17 mouse cellular contexts compared by ENCODE assay signal in the genomic region with DNA sequence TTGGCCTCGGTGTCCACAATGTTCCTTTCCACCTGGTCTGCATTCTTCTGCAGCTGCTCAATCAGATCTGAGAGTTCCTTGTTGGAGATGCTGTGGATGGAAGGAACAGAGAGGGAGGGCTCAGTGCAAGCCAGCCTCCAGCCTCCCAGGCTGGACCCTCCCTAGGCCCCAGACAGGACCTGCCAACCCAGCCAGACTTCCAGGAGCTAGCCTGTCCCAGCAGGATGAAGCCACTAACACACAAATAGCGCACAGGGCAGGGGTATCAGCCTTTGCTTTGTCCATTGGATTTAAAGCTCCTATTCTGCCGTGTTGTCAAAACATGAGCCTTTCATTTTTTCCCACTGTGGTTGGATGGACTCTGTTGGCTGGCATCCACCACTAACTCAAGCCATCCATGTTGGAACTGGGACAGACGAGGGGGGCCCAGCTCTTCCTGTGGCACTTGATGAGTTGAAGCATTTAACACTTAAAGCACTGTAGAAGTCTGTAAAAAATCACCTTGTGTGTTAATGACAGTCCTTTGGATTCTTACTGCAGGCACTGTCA. TPM values are rescaled to one million over a fixed set of nuclear protein-coding genes. Genes with fewer than 3 reads are reported as not detected.
A peak's percentile ranks its signal among the peaks of the same experiment; 100 is the strongest.
DNase-seq lines count a peak whose midpoint lies in the region; ATAC-seq and TF ChIP-seq lines count a peak whose summit lies in the region.
"Had no signal": no experiment of that assay in that cellular context is flagged by ENCODE, and none has a peak within 500 bp of the region (broad histone marks: within the 10 kb centered on the region; RNA-seq: fewer than 3 reads in every experiment).

No protein-coding gene starts in this region.

- H3K4me3 ChIP-seq in forebrain, postnatal 0 days (ENCODE audit: low read depth, low read length) = no peak overlapping the region
- H3K4me3 ChIP-seq in forebrain, embryonic 13.5 days = no peak overlapping the region
- no peak overlapping the region for H3K4me3 ChIP-seq in heart, postnatal 0 days (ENCODE audit: low read depth, low read length)
- H3K4me3 ChIP-seq in heart, embryonic 10.5 days = no peak overlapping the region
- H3K4me3 ChIP-seq: hindbrain, embryonic 12.5 days; midbrain, embryonic 10.5 days had no signal

- no peak overlapping the region for H3K27ac ChIP-seq in forebrain, postnatal 0 days (ENCODE audit: low read depth, low read length)
- no peak overlapping the region for H3K27ac ChIP-seq in forebrain, embryonic 13.5 days
- no peak overlapping the region for H3K27ac ChIP-seq in heart, postnatal 0 days (ENCODE audit: low read depth)
- H3K27ac ChIP-seq in heart, embryonic 10.5 days = no peak overlapping the region
- H3K27ac ChIP-seq: hindbrain, embryonic 12.5 days; midbrain, embryonic 10.5 days had no signal

- 30% methylated on average over 4 of the region's 4 CpGs for WGBS in forebrain, postnatal 0 days
- WGBS in forebrain, embryonic 13.5 days = 49% methylated on average over 4 of the region's 4 CpGs
- WGBS in heart, postnatal 0 days = 43% methylated on average over 4 of the region's 4 CpGs
- WGBS in heart, embryonic 10.5 days = 67% methylated on average over 4 of the region's 4 CpGs

- H3K36me3 ChIP-seq in forebrain, postnatal 0 days (ENCODE audit: insufficient read depth) = no peaks in the 10 kb centered on the region
- H3K36me3 ChIP-seq in forebrain, embryonic 13.5 days (ENCODE audit: poor library complexity, severe bottlenecking) = no peaks in the 10 kb centered on the region
- H3K36me3 ChIP-seq in heart, postnatal 0 days (replicated peaks; ENCODE audit: control insufficient read depth, insufficient read depth, low read length) = no peaks in the 10 kb centered on the region
- H3K36me3 ChIP-seq in heart, embryonic 10.5 days = no peaks in the 10 kb centered on the region
- H3K36me3 ChIP-seq: hindbrain, embryonic 12.5 days; midbrain, embryonic 10.5 days had no signal

- DNase-seq in forebrain, postnatal 0 days = peak; percentile 31
- no peak for DNase-seq in heart, postnatal 0 days (ENCODE audit: low spot score)
- DNase-seq in heart, embryonic 10.5 days (ENCODE audit: low spot score) = no peak
- DNase-seq in Muller cell, postnatal 12 days (ENCODE audit: inconsistent ontology term) = peak; percentile 34
- DNase-seq in brain, embryonic 14.5 days (ENCODE audit: low read depth) = peak; percentile 57
- DNase-seq in gastrocnemius, adult 8-10 months (ENCODE audit: low spot score in 2 of 2) = no peak
- DNase-seq: adrenal gland, postnatal 25 days; cerebellum, postnatal 25 days; kidney, adult 11 months; layer of hippocampus, adult 9-11 months; thymus, adult 18-20 months had no signal

- TF ChIP-seq CTCF in forebrain, postnatal 0 days (IDR thresholded peaks at IDR 0.05; ENCODE audit: low read depth) = no peak
- no peak for TF ChIP-seq CTCF in heart, postnatal 0 days (IDR thresholded peaks at IDR 0.05; ENCODE audit: low read depth)
- TF ChIP-seq CTCF in brain, embryonic 14.5 days (IDR thresholded peaks at IDR 0.05; ENCODE audit: borderline replicate concordance, extremely low read depth, insufficient read depth, insufficient read length) = no peak

- TF ChIP-seq POLR2A in brain, embryonic 14.5 days (IDR thresholded peaks at IDR 0.05; ENCODE audit: borderline replicate concordance, extremely low read depth, insufficient read depth, insufficient read length, poor library complexity, severe bottlenecking) = no peak

- no peaks in the 10 kb centered on the region for H3K9me3 ChIP-seq in forebrain, postnatal 0 days (ENCODE audit: low read length)
- no peaks in the 10 kb centered on the region for H3K9me3 ChIP-seq in forebrain, embryonic 13.5 days (replicated peaks)
- H3K9me3 ChIP-seq in heart, postnatal 0 days (replicated peaks; ENCODE audit: control insufficient read depth, low read length) = no peaks in the 10 kb centered on the region
- no peaks in the 10 kb centered on the region for H3K9me3 ChIP-seq in heart, embryonic 10.5 days
- H3K9me3 ChIP-seq: hindbrain, embryonic 12.5 days; midbrain, embryonic 10.5 days had no signal

- ATAC-seq in forebrain, postnatal 0 days = peak; percentile 23; the same call in 1 of the 2 replicates
- ATAC-seq in forebrain, embryonic 13.5 days = no peak
- peak; percentile 24; the same call in 1 of the 2 replicates for ATAC-seq in heart, postnatal 0 days (ENCODE audit: insufficient read depth, low read depth)
- no peak for ATAC-seq in CD4-positive, CD25-positive, alpha-beta regulatory T cell, adult 4 months

- no peak for TF ChIP-seq EP300 in heart, postnatal 0 days (IDR thresholded peaks at IDR 0.05; ENCODE audit: low read depth)

- H3K9ac ChIP-seq in forebrain, postnatal 0 days = no peak overlapping the region
- no peak overlapping the region for H3K9ac ChIP-seq in forebrain, embryonic 13.5 days
- H3K9ac ChIP-seq in heart, postnatal 0 days (replicated peaks; ENCODE audit: low read depth, low read length) = no peak overlapping the region
- H3K9ac ChIP-seq: hindbrain, embryonic 12.5 days had no signal

- H3K27me3 ChIP-seq in forebrain, postnatal 0 days (ENCODE audit: insufficient read depth, low read length) = no peaks in the 10 kb centered on the region
- H3K27me3 ChIP-seq in forebrain, embryonic 13.5 days = no peaks in the 10 kb centered on the region
- H3K27me3 ChIP-seq in heart, postnatal 0 days (ENCODE audit: control insufficient read depth, insufficient read depth, low read length) = no peaks in the 10 kb centered on the region
- H3K27me3 ChIP-seq in heart, embryonic 10.5 days (ENCODE audit: insufficient read depth, poor library complexity, severe bottlenecking) = peaks cover 6% of the 10 kb centered on the region; the same call in 1 of the 2 replicates
- H3K27me3 ChIP-seq: hindbrain, embryonic 12.5 days had no signal

- H3K4me1 ChIP-seq in forebrain, postnatal 0 days (ENCODE audit: insufficient read depth) = no peaks in the 10 kb centered on the region
- peaks cover 10% of the 10 kb centered on the region; the same call in 1 of the 2 replicates for H3K4me1 ChIP-seq in forebrain, embryonic 13.5 days
- no peaks in the 10 kb centered on the region for H3K4me1 ChIP-seq in heart, postnatal 0 days (ENCODE audit: control insufficient read depth, insufficient read depth)
- H3K4me1 ChIP-seq in heart, embryonic 10.5 days = peaks cover 25% of the 10 kb centered on the region
- H3K4me1 ChIP-seq: hindbrain, embryonic 12.5 days; midbrain, embryonic 10.5 days had no signal

- no peak overlapping the region for H3K4me2 ChIP-seq in forebrain, postnatal 0 days (ENCODE audit: low read depth)
- no peak overlapping the region for H3K4me2 ChIP-seq in forebrain, embryonic 13.5 days
- no peak overlapping the region for H3K4me2 ChIP-seq in heart, postnatal 0 days (ENCODE audit: low read depth, low read length)
- H3K4me2 ChIP-seq: hindbrain, embryonic 12.5 days had no signal

RNA-seq across cellular contexts. Expression of a gene that starts 19.1 kb away (rescaled TPM):
- total RNA-seq in forebrain, postnatal 0 days (2014; rRNA removed) = 0.08 and 0.10 TPM in 2 replicates
- 0.03 and 0.07 TPM in 2 replicates for polyA plus RNA-seq in forebrain, postnatal 0 days (2015; fragmentation: Nextera tagmentation; extraction: Ambion mirVana)
- polyA plus RNA-seq in forebrain, embryonic 13.5 days (2015; fragmentation: Nextera tagmentation; extraction: Ambion mirVana) = 0.13 TPM in 2 replicates
- total RNA-seq in heart, postnatal 0 days (2014; rRNA removed; ENCODE audit: low replicate concordance) = 1.9 and 2.4 TPM in 2 replicates
- 0.85 and 1.00 TPM in 2 replicates for polyA plus RNA-seq in heart, postnatal 0 days (2015; fragmentation: Nextera tagmentation; extraction: Ambion mirVana)
- polyA plus RNA-seq in heart, embryonic 10.5 days (2016; fragmentation: Nextera tagmentation; extraction: Ambion mirVana) = 2.0 and 2.7 TPM in 2 replicates
- 0.71 and 1.2 TPM in 2 replicates for polyA plus RNA-seq in brain, embryonic 14.5 days (2012; rRNA removed)
- 1 to 10 TPM; 2.1 to 4.6 (median 3.4) TPM for total RNA-seq in gastrocnemius, adult 8-10 months (2022)
- polyA plus RNA-seq in CD4-positive, CD25-positive, alpha-beta regulatory T cell, adult 4 months (2017; shearing (Covaris generic)) = under 1 TPM; 0.11 to 0.23 TPM

RNA-seq across cellular contexts. Expression of a gene that starts 33.8 kb away (rescaled TPM):
- total RNA-seq in forebrain, postnatal 0 days (2014; rRNA removed) = 0.15 and 0.48 TPM in 2 replicates
- 0.05 and 0.08 TPM in 2 replicates for polyA plus RNA-seq in forebrain, postnatal 0 days (2015; fragmentation: Nextera tagmentation; extraction: Ambion mirVana)
- polyA plus RNA-seq in forebrain, embryonic 13.5 days (2015; fragmentation: Nextera tagmentation; extraction: Ambion mirVana) = 0.10 and 0.18 TPM in 2 replicates
- total RNA-seq in heart, postnatal 0 days (2014; rRNA removed; ENCODE audit: low replicate concordance) = not detected in 2 replicates
- polyA plus RNA-seq in heart, postnatal 0 days (2015; fragmentation: Nextera tagmentation; extraction: Ambion mirVana) = not detected in 2 replicates
- polyA plus RNA-seq in heart, embryonic 10.5 days (2016; fragmentation: Nextera tagmentation; extraction: Ambion mirVana) = not detected in 2 replicates
- 1.1 and 1.7 TPM in 2 replicates for polyA plus RNA-seq in brain, embryonic 14.5 days (2012; rRNA removed)
- total RNA-seq in gastrocnemius, adult 8-10 months (2022) = 10 to 100 TPM in 2 of 4 experiments, 1 to 10 TPM in 2; 8.2 to 10.6 (median 9.9) TPM
- polyA plus RNA-seq in CD4-positive, CD25-positive, alpha-beta regulatory T cell, adult 4 months (2017; shearing (Covaris generic)) = not detected
- polyA plus RNA-seq: large intestine, adult 2 months; small intestine, adult 2 months had no signal

Comparison
In these comparisons a context has a peak if more than half of its experiments do, and no peak if none do; other contexts are left out.
1. ATAC-seq: peak in forebrain, postnatal 0 days (single experiment) and heart, postnatal 0 days (single experiment); none in forebrain, embryonic 13.5 days (single experiment) and CD4-positive, CD25-positive, alpha-beta regulatory T cell, adult 4 months (single experiment).
2. DNase-seq: peak in forebrain, postnatal 0 days (single experiment), Muller cell, postnatal 12 days (single experiment) and brain, embryonic 14.5 days (single experiment); none in heart, postnatal 0 days (single experiment), heart, embryonic 10.5 days (single experiment) and gastrocnemius, adult 8-10 months (0 of 2).